Mouse (Mus musculus): ENCODE results near the gene 4930519P11Rik. TPM values are rescaled to one million over a fixed set of nuclear protein-coding genes. Genes with fewer than 3 reads are reported as not detected.

Gene 4930519P11Rik
- total and polyA plus RNA-seq, 3 experiments, result 0.22 TPM; not detected in 2

DNA sequence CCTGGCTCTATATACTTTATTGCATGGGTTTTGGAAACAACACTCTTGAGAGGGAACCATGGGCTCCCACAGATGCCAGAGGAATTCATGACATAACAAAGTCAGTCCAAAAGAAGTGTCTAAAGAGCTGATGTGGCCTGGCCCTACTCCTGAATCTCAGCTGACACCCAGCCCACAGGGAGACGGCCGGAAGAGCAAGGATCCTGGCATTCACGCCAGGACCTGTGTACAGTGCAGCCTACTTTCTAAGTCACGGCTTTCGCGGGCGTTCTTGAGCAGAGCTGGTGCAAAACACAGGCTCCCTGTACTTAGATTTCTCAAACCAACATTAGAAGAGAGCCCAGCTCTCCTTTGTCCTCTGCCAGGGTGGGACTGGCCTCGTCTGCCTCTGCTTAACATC is 32.7 kb downstream of the 4930519P11Rik start:
- Histone ChIP-seq H3K27me3 (ENCODE audit: control insufficient read depth in 1 of 2, insufficient read depth in 2 of 2, low read length in 2 of 2) (no peaks in the 10 kb centered on the region), H3K27ac (ENCODE audit: control insufficient read depth, low read depth, low read length) (no peak overlapping the region), H3K79me2 (ENCODE audit: control insufficient read depth, insufficient read depth, low read length, poor library complexity) (no peaks in the 10 kb centered on the region), H3K9me3 (replicated peaks; ENCODE audit: insufficient read depth, low read length) (no peaks in the 10 kb centered on the region), H3K9ac (ENCODE audit: control insufficient read depth, low read depth, low read length, poor library complexity, severe bottlenecking) (no peak overlapping the region), H3K36me3 (ENCODE audit: control insufficient read depth in 1 of 2, insufficient read depth in 2 of 2, low read length in 2 of 2) (peaks cover 0 to 14% of the 10 kb centered on the region in 2 experiments; a peak in 2 of 4 replicates), H3K4me3 (ENCODE audit: control insufficient read depth in 1 of 2, insufficient read depth in 1 of 2, low read depth in 2 of 2, low read length in 2 of 2) (no peak overlapping the region), H3K4me1 (ENCODE audit: control insufficient read depth in 1 of 2, insufficient read depth in 2 of 2, low read length in 2 of 2) (peaks cover 12 to 16% of the 10 kb centered on the region in 2 experiments)
- TF ChIP-seq MYC (IDR thresholded peaks at IDR 0.05; ENCODE audit: low read depth, low read length) (no peak), USF2 (IDR thresholded peaks at IDR 0.05; ENCODE audit: borderline replicate concordance in 1 of 2, insufficient read depth in 1 of 2, low read depth in 1 of 2, low read length in 2 of 2) (no peak), MXI1 (IDR thresholded peaks at IDR 0.05; ENCODE audit: low read depth, low read length) (no peak), TCF12 (IDR thresholded peaks at IDR 0.05; ENCODE audit: low read depth, low read length) (no peak), CTCF (IDR thresholded peaks at IDR 0.05 in 2 of 3, conservative IDR thresholded peaks at IDR 0.05 in 1 of 3; ENCODE audit: control insufficient read depth in 1 of 3, insufficient read depth in 1 of 3, low read depth in 2 of 3, low read length in 3 of 3, poor library complexity in 1 of 3, severe bottlenecking in 1 of 3) (no peak), ZC3H11A (IDR thresholded peaks at IDR 0.05; ENCODE audit: low read depth, low read length) (no peak), POLR2AphosphoS5 (IDR thresholded peaks at IDR 0.05; ENCODE audit: borderline replicate concordance, low read depth, low read length) (no peak), MAFK (IDR thresholded peaks at IDR 0.05; ENCODE audit: borderline replicate concordance, low read depth, low read length) (no peak), MYB (IDR thresholded peaks at IDR 0.05; ENCODE audit: low read depth, low read length) (no peak), NRF1 (IDR thresholded peaks at IDR 0.05; ENCODE audit: insufficient read depth, low read depth, low read length, poor library complexity, severe bottlenecking) (no peak), MAX (IDR thresholded peaks at IDR 0.05; ENCODE audit: low read length) (no peak), NELFE (IDR thresholded peaks at IDR 0.05; ENCODE audit: low read depth, low read length) (no peak), MAZ (IDR thresholded peaks at IDR 0.05; ENCODE audit: low read depth, low read length) (no peak), JUND (IDR thresholded peaks at IDR 0.05; ENCODE audit: low read depth, low read length) (no peak), GABPA (IDR thresholded peaks at IDR 0.05; ENCODE audit: low read depth, low read length) (no peak), SIN3A (IDR thresholded peaks at IDR 0.05; ENCODE audit: low read length) (no peak), CHD2 (IDR thresholded peaks at IDR 0.05; ENCODE audit: low read length) (no peak), GATA1 (IDR thresholded peaks at IDR 0.05; ENCODE audit: low read depth, low read length) (no peak), POLR2A (IDR thresholded peaks at IDR 0.05; ENCODE audit: control insufficient read depth in 1 of 2, insufficient read depth in 1 of 2, low read depth in 1 of 2, low read length in 2 of 2, poor library complexity in 1 of 2) (no peak)
- no peak for DNase-seq (ENCODE audit: low read depth, low spot score)

GRCm38 (mm10) chr2:154577744-154578067 is 35.5 kb downstream of the 4930519P11Rik start:
- no peak for TF ChIP-seq POLR2AphosphoS5 (IDR thresholded peaks at IDR 0.05; ENCODE audit: borderline replicate concordance, low read depth, low read length)
- TF ChIP-seq MYB (IDR thresholded peaks at IDR 0.05; ENCODE audit: low read depth, low read length), result no peak
- TF ChIP-seq UBTF (IDR thresholded peaks at IDR 0.05; ENCODE audit: borderline replicate concordance, insufficient read depth, low read depth, low read length), result no peak
- no peak for TF ChIP-seq CHD1 (IDR thresholded peaks at IDR 0.05; ENCODE audit: low read depth, low read length)
- no peak for TF ChIP-seq E2F4 (IDR thresholded peaks at IDR 0.05; ENCODE audit: borderline replicate concordance, low read depth, low read length)
- no peak for TF ChIP-seq MEF2A (IDR thresholded peaks at IDR 0.05; ENCODE audit: extremely low read depth, insufficient replicate concordance, low read depth, low read length, poor library complexity, severe bottlenecking)
- no peak for DNase-seq (ENCODE audit: low read depth, low spot score)
- H3K79me2 ChIP-seq (ENCODE audit: control insufficient read depth, insufficient read depth, low read length, poor library complexity), result no peaks in the 10 kb centered on the region
- no peaks in the 10 kb centered on the region for H3K9me3 ChIP-seq (replicated peaks; ENCODE audit: insufficient read depth, low read length)
- H3K27me3 ChIP-seq (ENCODE audit: control insufficient read depth in 1 of 2, insufficient read depth in 2 of 2, low read length in 2 of 2), result no peaks in the 10 kb centered on the region
- H3K9ac ChIP-seq (ENCODE audit: control insufficient read depth, low read depth, low read length, poor library complexity, severe bottlenecking), result no peak overlapping the region
- peaks cover 0 to 1% of the 10 kb centered on the region in 2 experiments; a peak in 2 of 4 replicates for H3K36me3 ChIP-seq (ENCODE audit: control insufficient read depth in 1 of 2, insufficient read depth in 2 of 2, low read length in 2 of 2)
- H3K4me1 ChIP-seq (ENCODE audit: control insufficient read depth in 1 of 2, insufficient read depth in 2 of 2, low read length in 2 of 2), result peaks cover 0 to 3% of the 10 kb centered on the region in 2 experiments; a peak in 2 of 4 replicates
- no peak overlapping the region for H3K4me3 ChIP-seq (ENCODE audit: control insufficient read depth in 1 of 2, insufficient read depth in 1 of 2, low read depth in 2 of 2, low read length in 2 of 2)
- no peak overlapping the region for H3K27ac ChIP-seq (ENCODE audit: control insufficient read depth, low read depth, low read length)

All from MEL (cell line).